Mouse (Mus musculus): ENCODE data around the gene Deup1. TPM values are rescaled to one million over a fixed set of nuclear protein-coding genes. Genes with fewer than 3 reads are reported as not detected.

Gene Deup1
- polyA plus RNA-seq, 1 experiment = not detected

GRCm38 (mm10) chr9:15619020-15619590 is 8.6 kb downstream of the Deup1 start:
- Histone ChIP-seq H3K4me3 (ENCODE audit: insufficient read depth, poor library complexity, severe bottlenecking) (no peak overlapping the region), H3K27me3 (ENCODE audit: control insufficient read depth, insufficient read depth, insufficient read length) (no peaks in the 10 kb centered on the region), H3K79me2 (ENCODE audit: control insufficient read depth, insufficient read depth) (no peaks in the 10 kb centered on the region), H3ac (ENCODE audit: control insufficient read depth, insufficient read length, low read depth) (no peak overlapping the region), H3K36me3 (ENCODE audit: control insufficient read depth, insufficient read depth) (no peaks in the 10 kb centered on the region), H3K79me3 (ENCODE audit: low read depth) (no peaks in the 10 kb centered on the region)
- TF ChIP-seq MYOD1 (IDR thresholded peaks at IDR 0.05; ENCODE audit: control insufficient read depth, insufficient read length, low read depth) = no peak
- no peak for TF ChIP-seq CEBPB (IDR thresholded peaks at IDR 0.05; ENCODE audit: low read depth)

- Histone ChIP-seq H3K79me3 (ENCODE audit: low read depth) (no peaks in the 10 kb centered on the region), H3K27me3 (ENCODE audit: control insufficient read depth, insufficient read depth, insufficient read length) (no peaks in the 10 kb centered on the region), H3ac (ENCODE audit: control insufficient read depth, insufficient read length, low read depth) (no peak overlapping the region), H3K79me2 (ENCODE audit: control insufficient read depth, insufficient read depth) (no peaks in the 10 kb centered on the region), H3K4me3 (ENCODE audit: insufficient read depth, poor library complexity, severe bottlenecking) (no peak overlapping the region), H3K36me3 (ENCODE audit: control insufficient read depth, insufficient read depth) (no peaks in the 10 kb centered on the region)
- TF ChIP-seq MAX (IDR thresholded peaks at IDR 0.05) (no peak), MYOD1 (IDR thresholded peaks at IDR 0.05; ENCODE audit: control insufficient read depth, insufficient read length, low read depth) (no peak), CTCF (IDR thresholded peaks at IDR 0.05; ENCODE audit: control insufficient read depth, insufficient read depth, insufficient read length) (no peak), USF1 (IDR thresholded peaks at IDR 0.05; ENCODE audit: low read depth) (no peak), FOSL1 (IDR thresholded peaks at IDR 0.05; ENCODE audit: insufficient read depth, low read length, poor library complexity, severe bottlenecking) (no peak), CEBPB (IDR thresholded peaks at IDR 0.05; ENCODE audit: low read depth) (no peak), MYOG (IDR thresholded peaks at IDR 0.05; ENCODE audit: control insufficient read depth, extremely low read depth, insufficient read length) (no peak)
Measured at GRCm38 (mm10) chr9:15617061-15617460, 10.7 kb downstream of the Deup1 start.

- TF ChIP-seq CTCF (IDR thresholded peaks at IDR 0.05; ENCODE audit: control insufficient read depth, insufficient read depth, insufficient read length) (no peak), MYOD1 (IDR thresholded peaks at IDR 0.05; ENCODE audit: control insufficient read depth, insufficient read length, low read depth) (no peak), USF1 (IDR thresholded peaks at IDR 0.05; ENCODE audit: low read depth) (no peak), MAX (IDR thresholded peaks at IDR 0.05) (no peak), CEBPB (IDR thresholded peaks at IDR 0.05; ENCODE audit: low read depth) (no peak), FOSL1 (IDR thresholded peaks at IDR 0.05; ENCODE audit: insufficient read depth, low read length, poor library complexity, severe bottlenecking) (no peak), MYOG (IDR thresholded peaks at IDR 0.05; ENCODE audit: control insufficient read depth, extremely low read depth, insufficient read length) (no peak)
- no peaks in the 10 kb centered on the region for H3K27me3 ChIP-seq (ENCODE audit: control insufficient read depth, insufficient read depth, insufficient read length)
- no peak overlapping the region for H3K4me3 ChIP-seq (ENCODE audit: insufficient read depth, poor library complexity, severe bottlenecking)
- H3K36me3 ChIP-seq (ENCODE audit: control insufficient read depth, insufficient read depth) = no peaks in the 10 kb centered on the region
- no peaks in the 10 kb centered on the region for H3K79me3 ChIP-seq (ENCODE audit: low read depth)
- no peak overlapping the region for H3ac ChIP-seq (ENCODE audit: control insufficient read depth, insufficient read length, low read depth)
- no peaks in the 10 kb centered on the region for H3K79me2 ChIP-seq (ENCODE audit: control insufficient read depth, insufficient read depth)
Measured at GRCm38 (mm10) chr9:15616471-15616870, 11.3 kb downstream of the Deup1 start.

GRCm38 (mm10) chr9:15609280-15609930 is 18.3 kb downstream of the Deup1 start:
- Histone ChIP-seq H3K36me3 (ENCODE audit: control insufficient read depth, insufficient read depth) (no peaks in the 10 kb centered on the region), H3ac (ENCODE audit: control insufficient read depth, insufficient read length, low read depth) (no peak overlapping the region), H3K79me2 (ENCODE audit: control insufficient read depth, insufficient read depth) (no peaks in the 10 kb centered on the region), H3K4me3 (ENCODE audit: insufficient read depth, poor library complexity, severe bottlenecking) (no peak overlapping the region), H3K79me3 (ENCODE audit: low read depth) (no peaks in the 10 kb centered on the region), H3K27me3 (ENCODE audit: control insufficient read depth, insufficient read depth, insufficient read length) (no peaks in the 10 kb centered on the region)
- TF ChIP-seq MYOD1 (IDR thresholded peaks at IDR 0.05; ENCODE audit: control insufficient read depth, insufficient read length, low read depth) = no peak
- TF ChIP-seq MYOG (IDR thresholded peaks at IDR 0.05; ENCODE audit: control insufficient read depth, extremely low read depth, insufficient read length) = no peak
- TF ChIP-seq FOSL1 (IDR thresholded peaks at IDR 0.05; ENCODE audit: insufficient read depth, low read length, poor library complexity, severe bottlenecking) = no peak
- no peak for TF ChIP-seq USF1 (IDR thresholded peaks at IDR 0.05; ENCODE audit: low read depth)
- no peak for TF ChIP-seq MAX (IDR thresholded peaks at IDR 0.05)
- TF ChIP-seq CEBPB (IDR thresholded peaks at IDR 0.05; ENCODE audit: low read depth) = no peak
- no peak for TF ChIP-seq CTCF (IDR thresholded peaks at IDR 0.05; ENCODE audit: control insufficient read depth, insufficient read depth, insufficient read length)

- H3K79me3 ChIP-seq (ENCODE audit: low read depth) = no peaks in the 10 kb centered on the region
- no peaks in the 10 kb centered on the region for H3K79me2 ChIP-seq (ENCODE audit: control insufficient read depth, insufficient read depth)
- no peaks in the 10 kb centered on the region for H3K27me3 ChIP-seq (ENCODE audit: control insufficient read depth, insufficient read depth, insufficient read length)
- no peaks in the 10 kb centered on the region for H3K36me3 ChIP-seq (ENCODE audit: control insufficient read depth, insufficient read depth)
- no peak for TF ChIP-seq MYOG (IDR thresholded peaks at IDR 0.05; ENCODE audit: control insufficient read depth, extremely low read depth, insufficient read length)
- TF ChIP-seq MYOD1 (IDR thresholded peaks at IDR 0.05; ENCODE audit: control insufficient read depth, insufficient read length, low read depth) = no peak
- TF ChIP-seq MAX (IDR thresholded peaks at IDR 0.05) = no peak
- no peak for TF ChIP-seq CEBPB (IDR thresholded peaks at IDR 0.05; ENCODE audit: low read depth)
- H3ac ChIP-seq (ENCODE audit: control insufficient read depth, insufficient read length, low read depth) = no peak overlapping the region
- H3K4me3 ChIP-seq (ENCODE audit: insufficient read depth, poor library complexity, severe bottlenecking) = no peak overlapping the region
Measured at GRCm38 (mm10) chr9:15607601-15608000, 20.1 kb downstream of the Deup1 start.

GRCm38 (mm10) chr9:15603156-15603555 is 24.6 kb downstream of the Deup1 start:
- no peak overlapping the region for H3ac ChIP-seq (ENCODE audit: control insufficient read depth, insufficient read length, low read depth)
- no peak overlapping the region for H3K4me3 ChIP-seq (ENCODE audit: insufficient read depth, poor library complexity, severe bottlenecking)
- no peaks in the 10 kb centered on the region for H3K36me3 ChIP-seq (ENCODE audit: control insufficient read depth, insufficient read depth)
- TF ChIP-seq CTCF (IDR thresholded peaks at IDR 0.05; ENCODE audit: control insufficient read depth, insufficient read depth, insufficient read length) (no peak), FOSL1 (IDR thresholded peaks at IDR 0.05; ENCODE audit: insufficient read depth, low read length, poor library complexity, severe bottlenecking) (no peak), MYOG (IDR thresholded peaks at IDR 0.05; ENCODE audit: control insufficient read depth, extremely low read depth, insufficient read length) (no peak), MAX (IDR thresholded peaks at IDR 0.05) (no peak), MYOD1 (IDR thresholded peaks at IDR 0.05; ENCODE audit: control insufficient read depth, insufficient read length, low read depth) (no peak), USF1 (IDR thresholded peaks at IDR 0.05; ENCODE audit: low read depth) (no peak), CEBPB (IDR thresholded peaks at IDR 0.05; ENCODE audit: low read depth) (no peak)
- H3K27me3 ChIP-seq (ENCODE audit: control insufficient read depth, insufficient read depth, insufficient read length) = no peaks in the 10 kb centered on the region
- no peaks in the 10 kb centered on the region for H3K79me2 ChIP-seq (ENCODE audit: control insufficient read depth, insufficient read depth)
- H3K79me3 ChIP-seq (ENCODE audit: low read depth) = no peaks in the 10 kb centered on the region

Measured in C2C12 (cell line).